Comparison of ENCODE assay signal across 9 mouse cellular contexts in genomic region chr15:64448581-64449140, GRCm38 (mm10).
DNase-seq lines count a peak whose midpoint lies in the region; ATAC-seq lines count a peak whose summit lies in the region.
"Had no signal": no experiment of that assay in that cellular context is flagged by ENCODE, and none has a peak within 500 bp of the region (broad histone marks: within the 10 kb centered on the region; RNA-seq: fewer than 3 reads in every experiment).

No protein-coding gene starts in this region.

- peak; percentile 96 for DNase-seq in heart, adult 11 months
- peak; percentile 55 for DNase-seq in adipocyte (ENCODE audit: low spot score)
- peak; percentile 90 for DNase-seq in gonadal fat pad, adult 2 months (ENCODE audit: low read depth)
- DNase-seq in left cerebral cortex, adult 18-20 months (ENCODE audit: low spot score in 2 of 2) = peak; percentile 61 to 75
- DNase-seq in spleen, postnatal 4 days (ENCODE audit: low spot score in 2 of 2) = no peak
- no peak for DNase-seq in cerebellum, adult 9-11 months
- no peak for DNase-seq in embryo, embryonic 10 days (ENCODE audit: low spot score)
- DNase-seq: spleen, adult 18-20 months had no signal

- no peaks in the 10 kb centered on the region for H3K4me1 ChIP-seq in heart, embryonic 11.5 days (ENCODE audit: control insufficient read depth, insufficient read depth, low read length)

- no peaks in the 10 kb centered on the region for H3K9me3 ChIP-seq in heart, embryonic 11.5 days (replicated peaks; ENCODE audit: control insufficient read depth, low read length)

- no peak overlapping the region for H3K27ac ChIP-seq in heart, embryonic 11.5 days (ENCODE audit: low read depth, low read length)

- H3K36me3 ChIP-seq in heart, embryonic 11.5 days (ENCODE audit: control insufficient read depth, insufficient read depth, low read length) = no peaks in the 10 kb centered on the region

- H3K4me3 ChIP-seq in heart, embryonic 11.5 days (ENCODE audit: low read depth, low read length) = no peak overlapping the region

- no peak overlapping the region for H3K9ac ChIP-seq in heart, embryonic 11.5 days (ENCODE audit: low read depth, low read length)

- WGBS in heart, embryonic 11.5 days (ENCODE audit: insufficient replicate concordance) = 86% methylated on average over 7 of the region's 7 CpGs

- no peak for ATAC-seq in heart, embryonic 11.5 days (replicated peaks; ENCODE audit: insufficient number of reproducible peaks, low FRiP score, low TSS enrichment)

- no peak overlapping the region for H3K4me2 ChIP-seq in heart, embryonic 11.5 days

- H3K27me3 ChIP-seq in heart, embryonic 11.5 days (ENCODE audit: control insufficient read depth, insufficient read depth, low read length) = no peaks in the 10 kb centered on the region

Comparison
In these comparisons a context has a peak if more than half of its experiments do, and no peak if none do; other contexts are left out.
1. DNase-seq: peak in heart, adult 11 months (single experiment), adipocyte (single experiment), gonadal fat pad, adult 2 months (single experiment) and left cerebral cortex, adult 18-20 months (2 of 2); none in spleen, postnatal 4 days (0 of 2), cerebellum, adult 9-11 months (single experiment) and embryo, embryonic 10 days (single experiment).